Mouse (Mus musculus) hindbrain, embryonic 16.5 days (tissue): ENCODE data around the gene Dmd. TPM values are rescaled to one million over a fixed set of nuclear protein-coding genes. Genes with fewer than 3 reads are reported as not detected.

Experiments used
- ATAC-seq: fragments of 200-750 bp; cut with Nextera tagmentation; 2 replicates; pipeline ENCODE4 v1.8.0; 2017; ENCODE audit warnings: moderate TSS enrichment, moderate library complexity
- H3K27ac ChIP-seq: fragments of 300-500 bp; sonication (generic); 2 replicates; pipeline ENCODE4 v1.5.1; 2014; ENCODE audit warnings: low read depth, mild to moderate bottlenecking, control low read depth, low read length, moderate library complexity
- H3K27me3 ChIP-seq: fragments of 300-500 bp; sonication (generic); replicated peaks from 2 replicates; pipeline ENCODE4 v1.6.1; 2014; ENCODE audit warnings: low read length; ENCODE audit not compliant: control insufficient read depth, insufficient read depth
- H3K36me3 ChIP-seq: fragments of 300-500 bp; sonication (generic); 2 replicates; pipeline ENCODE4 v1.6.1; 2014; ENCODE audit warnings: mild to moderate bottlenecking, low read length, moderate library complexity, mixed read lengths; ENCODE audit not compliant: control insufficient read depth, insufficient read depth
- H3K4me1 ChIP-seq: fragments of 300-500 bp; sonication (generic); 2 replicates; pipeline ENCODE4 v1.6.1; 2014; ENCODE audit warnings: low read depth, low read length; ENCODE audit not compliant: control insufficient read depth, insufficient read depth
- H3K4me2 ChIP-seq: fragments of 300-500 bp; sonication (generic); 2 replicates; pipeline ENCODE4 v1.6.1; 2014; ENCODE audit warnings: mild to moderate bottlenecking, low read length, control low read depth, moderate library complexity
- H3K4me3 ChIP-seq: fragments of 300-500 bp; sonication (generic); 2 replicates; pipeline ENCODE4 v1.5.1; 2014; ENCODE audit warnings: mild to moderate bottlenecking, low read length, control low read depth, moderate library complexity
- H3K9ac ChIP-seq: fragments of 300-500 bp; sonication (generic); 2 replicates; pipeline ENCODE4 v1.6.1; 2014; ENCODE audit warnings: low read depth, mild to moderate bottlenecking, control low read depth, low read length, moderate library complexity
- H3K9me3 ChIP-seq: fragments of 300-500 bp; sonication (generic); 2 replicates; pipeline ENCODE4 v1.6.1; 2014; ENCODE audit warnings: mild to moderate bottlenecking, low read length, moderate library complexity; ENCODE audit not compliant: control insufficient read depth
- WGBS: fragments of 180-500 bp; shearing (Covaris S2); extraction: QIAGEN DNeasy Blood & Tissue Kit; methylation state at CpG from one replicate; pipeline ENCODE4 v1.1.7; 2014; 5-methylcytosine and 5-hydroxymethylcytosine counted together
- polyA plus RNA-seq: library from polyadenylated mRNA; unstranded; fragments of >200 nt; fragmentation: Nextera tagmentation; extraction: Ambion mirVana; gene quantifications from 2 replicates; pipeline ENCODE4 v1.2.1, GENCODE M21; 2015

Dmd gene
- polyA plus RNA-seq, 1 experiment from 2014 or later: 28.6 TPM

DNA sequence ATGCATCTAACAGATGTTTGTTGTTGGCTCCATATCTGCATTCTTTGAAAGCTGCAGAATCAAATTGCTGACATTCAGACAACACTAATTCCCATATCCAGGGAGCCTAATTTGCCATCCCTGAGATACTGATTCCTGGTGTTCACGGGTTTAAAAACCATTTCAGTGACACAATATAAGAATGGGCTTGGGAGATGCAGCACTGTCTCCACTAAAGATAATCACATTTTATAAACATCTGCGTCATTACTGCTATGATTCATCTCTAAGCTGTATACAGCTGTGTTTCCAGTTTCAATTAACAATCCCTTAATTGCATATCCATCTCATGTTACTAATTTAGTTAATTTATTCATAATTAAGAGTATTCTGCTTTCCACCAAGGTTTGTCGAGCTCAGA, 1929.5 kb downstream of the Dmd start:
- 49% methylated on average over 3 of the region's 3 CpGs for WGBS
- Histone ChIP-seq H3K27ac (no peak overlapping the region), H3K4me2 (no peak overlapping the region), H3K4me3 (no peak overlapping the region), H3K4me1 (no peaks in the 10 kb centered on the region), H3K36me3 (no peaks in the 10 kb centered on the region), H3K9me3 (no peaks in the 10 kb centered on the region), H3K27me3 (no peaks in the 10 kb centered on the region; the same call in 1 of the 2 replicates), H3K9ac (no peak overlapping the region)
- no peak for ATAC-seq

DNA sequence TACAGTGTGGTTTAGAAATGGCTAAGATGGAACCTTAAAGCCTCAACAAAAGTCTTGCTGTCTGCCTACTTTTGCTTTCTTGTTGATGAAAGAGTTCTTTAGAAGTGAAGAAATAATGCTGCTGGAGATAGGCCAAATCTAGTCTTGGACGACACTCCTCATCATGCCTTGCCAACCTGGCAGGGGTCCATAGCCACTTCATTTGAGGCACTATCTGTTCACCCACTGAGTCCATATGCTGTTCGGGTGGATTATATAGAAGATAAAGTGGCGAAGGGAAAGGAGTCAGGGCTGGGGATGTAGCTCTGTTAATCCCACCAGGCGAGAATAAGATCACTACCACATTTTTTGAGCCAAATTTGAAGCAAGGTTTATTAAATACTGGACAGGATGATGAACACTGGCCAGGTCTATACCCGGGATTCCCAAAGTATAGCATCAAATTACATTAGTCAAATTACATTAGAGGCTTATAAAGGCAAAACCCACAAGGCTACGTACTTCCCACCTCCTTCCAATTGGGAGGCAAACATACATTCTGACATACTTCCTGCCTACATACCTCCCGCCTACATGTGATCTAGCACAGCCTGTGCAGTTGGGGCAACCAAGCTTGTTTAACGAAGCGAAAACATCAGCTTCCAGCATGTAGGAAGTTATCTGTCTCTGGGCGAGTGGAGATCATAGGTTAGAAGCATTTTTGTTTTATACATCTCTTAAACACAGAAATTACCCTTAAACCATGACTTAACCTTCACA, 1984.2 kb downstream of the Dmd start:
- no peaks in the 10 kb centered on the region for H3K36me3 ChIP-seq
- 75% methylated on average over 10 of the region's 10 CpGs for WGBS
- no peak overlapping the region for H3K9ac ChIP-seq
- H3K4me3 ChIP-seq: no peak overlapping the region
- no peaks in the 10 kb centered on the region for H3K4me1 ChIP-seq
- H3K27me3 ChIP-seq: no peaks in the 10 kb centered on the region
- no peak overlapping the region for H3K4me2 ChIP-seq
- H3K27ac ChIP-seq: no peak overlapping the region
- ATAC-seq: peak; percentile 93
- no peaks in the 10 kb centered on the region for H3K9me3 ChIP-seq

DNA sequence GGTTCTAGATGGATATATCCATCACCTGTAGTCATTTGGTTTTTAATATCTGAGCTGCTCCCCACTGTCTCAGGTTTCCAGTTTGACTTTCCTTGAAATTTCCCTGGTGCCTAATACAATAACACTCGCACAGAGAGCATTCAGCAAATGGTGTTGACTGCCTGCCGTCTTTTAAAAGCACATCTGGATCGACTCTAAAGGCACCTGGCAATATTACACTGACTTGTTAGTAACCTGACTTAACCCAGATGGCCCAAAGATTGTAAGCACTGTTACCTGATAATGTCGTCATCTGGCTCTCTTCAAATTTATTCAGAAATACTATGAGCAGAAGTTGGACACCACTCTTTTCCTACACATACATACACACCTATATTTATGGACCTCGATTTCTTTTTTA, 2011.9 kb downstream of the Dmd start:
- H3K4me2 ChIP-seq: no peak overlapping the region
- no peak overlapping the region for H3K9ac ChIP-seq
- no peak for ATAC-seq
- H3K27ac ChIP-seq: no peak overlapping the region
- WGBS: 75% methylated on average over 5 of the region's 5 CpGs
- no peaks in the 10 kb centered on the region for H3K36me3 ChIP-seq
- no peaks in the 10 kb centered on the region for H3K9me3 ChIP-seq
- no peaks in the 10 kb centered on the region for H3K27me3 ChIP-seq
- no peak overlapping the region for H3K4me3 ChIP-seq
- no peaks in the 10 kb centered on the region for H3K4me1 ChIP-seq

DNA sequence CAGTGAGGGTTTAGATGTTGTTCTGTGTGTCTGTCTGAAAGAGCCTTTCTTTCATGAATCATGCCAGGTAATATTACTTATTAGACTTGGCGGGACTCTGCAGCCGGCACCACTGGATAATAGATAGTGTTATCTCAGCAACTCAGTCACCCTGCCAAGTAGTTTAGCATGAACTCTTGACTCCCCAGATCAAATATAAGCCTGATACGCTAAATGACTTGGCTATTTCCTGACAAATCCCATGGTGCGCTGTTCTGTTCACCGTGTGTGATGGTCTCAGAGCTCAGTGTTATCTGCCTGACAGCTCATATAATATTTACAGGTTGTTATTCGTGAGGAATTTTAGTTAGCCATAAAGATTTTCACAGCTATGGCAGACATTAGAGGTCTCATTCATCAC, 2012.3 kb downstream of the Dmd start:
- H3K4me2 ChIP-seq: no peak overlapping the region
- no peaks in the 10 kb centered on the region for H3K36me3 ChIP-seq
- no peaks in the 10 kb centered on the region for H3K9me3 ChIP-seq
- H3K4me1 ChIP-seq: no peaks in the 10 kb centered on the region
- ATAC-seq: no peak
- H3K9ac ChIP-seq: no peak overlapping the region
- H3K27ac ChIP-seq: no peak overlapping the region
- no peaks in the 10 kb centered on the region for H3K27me3 ChIP-seq
- H3K4me3 ChIP-seq: no peak overlapping the region
- 80% methylated on average over 6 of the region's 6 CpGs for WGBS

DNA sequence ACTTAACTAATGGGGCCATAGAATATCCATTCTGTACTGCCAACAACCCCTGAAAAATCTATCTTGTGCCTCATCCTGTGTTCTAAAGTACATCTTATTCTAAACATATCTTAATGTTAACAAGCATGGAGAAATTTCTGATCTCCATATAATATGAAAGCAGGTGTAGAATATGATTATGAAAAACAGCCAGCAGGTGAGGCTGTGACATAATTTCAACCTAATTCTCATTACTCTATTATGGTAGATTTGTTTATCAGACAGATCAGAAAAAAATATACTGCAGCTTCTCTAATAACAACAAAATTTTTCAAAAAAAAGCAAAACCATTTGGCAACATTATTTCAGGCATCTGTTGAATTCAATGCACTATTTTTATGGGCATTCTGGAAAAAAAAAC, 2059.6 kb downstream of the Dmd start:
- Histone ChIP-seq H3K27ac (no peak overlapping the region), H3K9ac (no peak overlapping the region), H3K27me3 (no peaks in the 10 kb centered on the region)

DNA sequence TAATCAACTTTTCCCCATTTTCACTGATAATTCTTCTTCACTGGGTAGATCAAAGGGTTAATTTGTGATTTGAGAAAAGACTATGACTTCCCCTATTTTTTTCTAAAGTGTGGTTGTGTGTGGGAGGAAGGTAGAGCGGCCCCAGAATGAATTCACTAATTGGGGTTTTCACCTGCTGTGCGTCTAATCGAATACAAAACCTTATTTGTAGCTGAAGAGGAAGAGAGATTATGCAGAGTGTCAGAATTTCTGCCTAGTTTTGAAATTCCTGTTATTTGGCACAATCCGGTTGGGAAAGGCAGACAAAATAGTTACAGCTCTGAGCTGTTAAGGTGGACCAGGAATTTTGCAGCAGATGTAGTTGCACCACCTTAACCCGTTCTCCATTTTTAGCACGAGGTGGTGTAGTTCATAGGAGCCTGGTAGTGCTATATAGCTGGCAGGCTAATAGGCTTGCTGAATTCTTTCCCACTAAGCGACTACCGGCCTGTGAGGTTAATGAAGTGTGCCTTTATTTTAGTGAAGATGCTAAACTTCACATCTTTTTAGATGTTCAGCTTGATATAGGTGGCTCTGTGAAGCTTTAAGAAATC, 2092.9 kb downstream of the Dmd start:
- H3K27ac ChIP-seq: no peak overlapping the region
- no peaks in the 10 kb centered on the region for H3K36me3 ChIP-seq
- 32% methylated on average over 8 of the region's 8 CpGs for WGBS
- no peak for ATAC-seq
- no peak overlapping the region for H3K4me2 ChIP-seq
- no peaks in the 10 kb centered on the region for H3K9me3 ChIP-seq
- no peaks in the 10 kb centered on the region; the same call in 1 of the 2 replicates for H3K27me3 ChIP-seq
- no peaks in the 10 kb centered on the region for H3K4me1 ChIP-seq
- H3K4me3 ChIP-seq: no peak overlapping the region
- no peak overlapping the region for H3K9ac ChIP-seq

More for the DNA sequence above, 2059.6 kb downstream of the Dmd start:
- no peaks in the 10 kb centered on the region for H3K36me3 ChIP-seq
- no peaks in the 10 kb centered on the region for H3K9me3 ChIP-seq
- no peak overlapping the region for H3K4me2 ChIP-seq
- no peak for ATAC-seq
- H3K4me1 ChIP-seq: no peaks in the 10 kb centered on the region
- no peak overlapping the region for H3K4me3 ChIP-seq

DNA sequence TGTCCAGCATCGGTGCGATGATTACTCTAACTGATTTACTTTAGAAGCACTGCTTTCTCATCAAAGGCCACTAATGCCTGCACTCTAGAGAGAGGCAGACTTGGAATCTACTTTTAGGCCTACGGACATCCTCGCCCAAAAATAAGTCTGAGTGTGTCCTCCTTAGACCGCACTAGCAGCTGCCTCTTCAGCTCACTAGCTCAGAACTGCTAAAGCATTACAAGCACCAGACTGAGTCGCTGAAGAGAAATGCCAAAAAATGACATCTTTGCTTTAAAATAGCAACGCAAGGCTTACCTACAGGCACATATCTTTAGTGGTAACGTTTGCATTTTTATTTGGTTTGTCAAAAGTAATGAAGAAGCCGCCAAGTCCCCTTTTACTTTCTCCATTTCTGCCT, 2098.0 kb downstream of the Dmd start:
- ATAC-seq: no peak
- no peak overlapping the region for H3K4me2 ChIP-seq
- no peak overlapping the region for H3K9ac ChIP-seq
- H3K36me3 ChIP-seq: no peaks in the 10 kb centered on the region
- H3K9me3 ChIP-seq: no peaks in the 10 kb centered on the region
- H3K4me3 ChIP-seq: no peak overlapping the region
- no peaks in the 10 kb centered on the region; the same call in 1 of the 2 replicates for H3K27me3 ChIP-seq
- WGBS: 91% methylated on average over 9 of the region's 9 CpGs
- no peaks in the 10 kb centered on the region for H3K4me1 ChIP-seq
- no peak overlapping the region for H3K27ac ChIP-seq

DNA sequence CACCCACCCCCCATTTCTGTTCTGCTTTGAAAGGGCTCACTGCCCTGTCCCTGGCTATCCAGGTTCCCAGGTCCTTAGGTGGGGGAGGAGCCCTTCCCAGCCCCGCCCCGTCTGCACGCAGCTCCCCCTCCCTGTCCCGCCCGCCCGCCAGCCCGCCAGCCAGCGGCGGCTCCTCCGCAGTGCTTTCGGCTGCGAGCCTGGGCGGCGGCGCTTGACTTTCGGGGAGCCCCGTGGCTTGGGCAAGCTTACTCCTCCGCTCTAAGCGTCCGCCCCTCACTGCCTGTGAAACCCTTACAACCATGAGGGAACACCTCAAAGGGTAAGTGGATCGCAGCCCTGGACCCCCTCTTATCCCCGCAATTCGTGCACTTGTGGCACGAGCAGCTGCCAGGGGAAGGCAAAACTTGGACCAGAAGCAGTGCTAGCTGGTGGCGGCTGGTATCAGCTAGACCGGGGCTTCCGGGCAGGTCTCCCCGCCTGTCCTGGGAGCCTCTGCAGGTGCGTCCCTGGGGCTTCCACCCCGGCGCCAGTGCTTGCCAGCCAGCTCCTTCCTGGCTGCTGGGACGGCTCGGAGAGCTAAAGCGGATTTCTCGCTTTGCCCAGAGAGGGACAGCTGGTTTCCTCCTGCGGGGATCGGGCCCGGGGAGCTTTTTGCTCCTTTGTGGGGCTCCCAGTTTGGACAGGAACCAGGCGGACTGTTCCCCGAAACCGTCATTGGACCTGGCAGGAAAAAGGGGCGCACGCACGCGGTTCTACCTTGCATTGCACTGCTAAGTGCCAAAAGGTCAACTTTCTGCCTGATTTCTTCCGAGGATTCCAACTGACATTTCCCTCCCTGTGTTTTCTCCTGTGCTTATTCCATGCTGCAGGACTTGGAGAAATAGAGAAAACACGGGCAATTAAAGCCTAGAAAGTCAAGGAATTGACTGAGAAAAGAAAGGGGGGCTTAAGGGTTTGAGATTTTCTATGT, 2099.8 kb downstream of the Dmd start:
- H3K4me2 ChIP-seq: peak overlapping the region; percentile 70
- no peaks in the 10 kb centered on the region for H3K4me1 ChIP-seq
- H3K4me3 ChIP-seq: peak overlapping the region; percentile 62
- no peaks in the 10 kb centered on the region; the same call in 1 of the 2 replicates for H3K27me3 ChIP-seq
- H3K9me3 ChIP-seq: no peaks in the 10 kb centered on the region
- H3K36me3 ChIP-seq: no peaks in the 10 kb centered on the region
- ATAC-seq: peak; percentile 93
- peak overlapping the region; percentile 70 for H3K9ac ChIP-seq
- WGBS: 20% methylated on average over 46 of the region's 47 CpGs
- H3K27ac ChIP-seq: peak overlapping the region; percentile 48

DNA sequence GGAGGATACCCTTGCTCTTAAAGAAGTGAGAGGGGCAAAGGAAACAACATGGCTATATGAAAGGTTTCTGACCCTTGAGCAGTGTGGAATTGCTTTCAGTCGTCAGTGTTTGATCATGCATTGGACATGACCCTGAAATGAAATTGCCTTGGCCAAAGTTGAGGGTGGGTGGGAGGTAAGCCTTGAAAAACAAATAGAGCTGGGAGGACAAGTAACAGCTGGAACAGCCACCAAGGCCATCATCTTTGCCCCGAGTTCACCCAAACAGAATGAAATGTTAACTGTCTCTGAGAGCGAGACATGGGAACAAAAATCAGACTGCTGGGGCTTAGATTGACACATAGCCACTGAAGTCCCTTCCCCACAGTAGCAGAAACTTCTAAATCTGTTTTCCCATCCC, 2100.9 kb downstream of the Dmd start:
- Histone ChIP-seq H3K9ac (no peak overlapping the region), H3K36me3 (no peaks in the 10 kb centered on the region), H3K27ac (no peak overlapping the region), H3K4me3 (peak overlapping the region; percentile 62), H3K4me1 (no peaks in the 10 kb centered on the region), H3K9me3 (no peaks in the 10 kb centered on the region), H3K4me2 (peak overlapping the region; percentile 70), H3K27me3 (no peaks in the 10 kb centered on the region; the same call in 1 of the 2 replicates)
- no peak for ATAC-seq
- 36% methylated on average over 3 of the region's 3 CpGs for WGBS
